Mouse (Mus musculus) frontal cortex, adult 2 months (tissue): Measurements from ENCODE around the gene Cracr2a. TPM values are rescaled to one million over a fixed set of nuclear protein-coding genes. Genes with fewer than 3 reads are reported as not detected.
A peak's percentile ranks its signal among the peaks of the same experiment; 100 is the strongest.
"Not testable (repeated sequence)": the region's sequence is repeated elsewhere in the genome, so short reads cannot be mapped to it uniquely, and the experiment has no call there.

Source experiments
- DNase-seq, 2 experiments: peaks; one replicate each; pipeline ENCODE4 v3.0.0; 2022; ENCODE audit warnings: low spot score in 1 of 2; ENCODE audit errors: extremely low spot score in 1 of 2
- polyA plus RNA-seq: library from polyadenylated mRNA; depleted of rRNA; stranded (reverse); fragments of >200 nt; gene quantifications from 2 replicates; pipeline ENCODE4 v1.2.3, GENCODE M21; 2012; rRNA removed

The Cracr2a gene
- 0.90 and 0.96 TPM in 2 replicates for polyA plus RNA-seq

- peak; percentile 40 to 81 for DNase-seq
Observed at GRCm38 (mm10) chr6:127561231-127562020, at the start of gene Cracr2a. TSS of gene Cracr2a (plus strand) at chr6:127561338.

- not testable (repeated sequence) for DNase-seq
Observed at GRCm38 (mm10) chr6:127513776-127514175, 47.4 kb upstream of the Cracr2a start.

- no peak for DNase-seq
Observed at GRCm38 (mm10) chr6:127521176-127521575, 40.0 kb upstream of the Cracr2a start.

DNA sequence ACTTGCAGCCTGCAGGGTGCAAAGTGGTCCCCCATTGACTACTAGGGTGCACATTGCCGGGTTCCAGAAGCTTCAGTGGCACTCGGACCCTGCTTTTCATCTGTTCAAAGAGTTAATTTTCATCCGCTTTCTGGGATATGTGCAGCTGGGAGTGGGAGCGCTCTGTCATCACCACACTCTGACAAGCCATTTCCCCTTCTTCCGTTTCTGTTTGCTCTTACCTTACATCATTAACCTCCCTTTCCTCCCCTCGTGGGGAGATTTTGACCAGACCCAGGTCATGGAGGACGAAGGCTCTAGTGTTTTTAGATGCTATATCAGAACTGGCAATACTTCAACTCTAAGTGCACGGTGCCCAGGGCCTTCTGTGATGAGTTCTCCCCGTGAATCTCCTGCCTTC is 38.8 kb upstream of the Cracr2a start:
- no peak for DNase-seq

GRCm38 (mm10) chr6:127524442-127524841 is 36.7 kb upstream of the Cracr2a start:
- peak in 1 of 2 experiments; percentile 67 for DNase-seq

GRCm38 (mm10) chr6:127528625-127529024 is 32.5 kb upstream of the Cracr2a start:
- no peak for DNase-seq

- peak in 1 of 2 experiments; percentile 36 for DNase-seq
Observed at GRCm38 (mm10) chr6:127529451-127529850, 31.7 kb upstream of the Cracr2a start.

- DNase-seq = no peak
Observed at GRCm38 (mm10) chr6:127530206-127530605, 30.9 kb upstream of the Cracr2a start.

DNA sequence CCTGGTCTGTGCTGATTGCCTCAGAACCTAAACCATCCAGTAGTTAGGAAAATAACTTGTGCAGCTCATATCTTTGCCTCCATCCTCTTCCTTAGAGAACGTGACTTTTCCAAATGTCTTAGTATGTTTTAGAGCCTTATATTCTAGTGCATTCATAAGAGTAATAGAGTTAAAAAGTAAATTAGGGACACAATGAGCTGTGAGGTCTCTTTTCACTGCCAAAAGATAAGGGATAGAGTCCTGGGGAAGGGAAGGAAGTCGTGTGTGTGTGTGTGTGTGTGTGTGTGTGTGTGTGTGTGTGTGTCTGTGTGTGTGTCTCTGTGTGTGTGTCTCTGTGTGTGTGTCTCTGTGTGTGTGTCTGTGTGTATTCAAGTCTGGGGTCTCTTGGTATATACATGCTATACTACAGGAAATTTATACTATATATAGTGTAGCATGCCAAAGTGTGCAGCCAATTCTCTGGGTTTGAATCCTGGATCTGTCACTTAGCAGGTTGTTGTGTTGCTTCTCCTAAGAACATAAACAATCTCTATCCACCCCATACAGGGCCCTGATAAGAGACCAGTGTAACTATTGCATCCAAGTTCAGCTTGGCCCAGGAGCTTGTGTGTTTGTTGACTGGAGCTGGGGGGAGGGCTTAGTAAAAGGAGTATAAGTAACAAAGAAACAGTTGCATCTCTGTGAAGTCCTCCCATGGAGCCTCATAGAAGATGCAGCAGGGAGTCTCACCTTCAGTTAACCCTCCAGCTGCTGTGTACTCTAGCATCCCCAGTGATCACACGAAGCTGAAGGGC is 29.5 kb upstream of the Cracr2a start:
- DNase-seq = no peak

DNA sequence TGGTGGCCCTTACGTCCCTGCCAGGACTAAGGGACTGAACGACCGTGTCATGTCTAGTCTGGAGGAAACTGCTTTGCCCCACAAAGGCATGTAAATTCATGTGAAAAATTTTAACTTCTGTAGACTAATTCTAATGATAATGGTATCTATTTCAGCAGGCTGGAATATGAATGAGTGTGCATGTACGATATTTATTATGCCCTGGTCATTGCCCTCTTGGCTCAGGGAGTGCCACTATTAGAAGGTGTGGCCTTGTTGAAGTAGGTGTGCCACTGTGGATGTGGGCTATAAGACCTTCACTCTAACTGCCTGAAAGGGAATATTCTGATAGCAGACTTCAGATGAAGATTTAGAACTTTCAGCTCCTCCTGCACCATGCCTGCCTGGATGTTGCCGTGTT is 28.8 kb upstream of the Cracr2a start:
- DNase-seq = no peak

- DNase-seq = no peak
Observed at GRCm38 (mm10) chr6:127533766-127534165, 27.4 kb upstream of the Cracr2a start.

DNA sequence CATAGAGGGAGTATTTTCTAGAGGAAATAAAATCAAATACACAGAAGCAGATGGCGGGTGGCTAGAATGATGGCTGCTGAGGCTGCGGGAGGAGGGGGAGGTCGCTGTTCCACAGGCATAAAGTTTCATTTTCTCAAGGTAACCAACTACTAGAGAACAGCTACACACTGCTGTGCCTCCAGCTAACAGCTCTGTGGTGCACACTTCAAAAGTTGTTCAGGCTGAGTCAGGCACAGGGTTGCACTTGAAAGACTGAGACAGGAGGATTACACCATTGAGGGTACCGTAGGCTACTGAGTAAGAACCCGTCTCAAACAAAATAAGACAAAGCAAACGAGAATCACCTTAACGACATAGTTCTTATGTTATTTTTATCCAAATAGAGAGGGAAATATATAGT is 24.1 kb upstream of the Cracr2a start:
- peak in 1 of 2 experiments; percentile 23 for DNase-seq

GRCm38 (mm10) chr6:127538118-127538517 is 23.0 kb upstream of the Cracr2a start:
- DNase-seq = no peak

DNA sequence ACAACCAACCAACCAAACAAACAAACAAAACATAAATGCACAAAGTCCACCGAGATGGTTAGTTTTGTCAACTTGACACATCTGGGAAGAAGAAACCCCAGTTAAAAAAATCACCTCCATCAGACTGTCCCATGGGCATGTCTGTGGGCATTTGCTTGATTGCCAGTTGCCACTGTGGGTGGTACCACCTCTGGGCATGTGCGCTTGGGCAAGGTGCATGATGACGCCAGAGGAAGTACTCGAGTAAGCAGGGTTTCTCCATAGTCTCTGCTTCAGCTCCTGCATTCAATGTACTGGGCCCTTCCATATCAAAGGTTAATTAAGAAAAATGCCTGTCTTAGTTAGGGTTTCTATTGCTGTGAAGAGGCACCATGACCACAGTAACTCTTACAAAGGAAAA is 21.9 kb upstream of the Cracr2a start:
- DNase-seq = no peak

DNA sequence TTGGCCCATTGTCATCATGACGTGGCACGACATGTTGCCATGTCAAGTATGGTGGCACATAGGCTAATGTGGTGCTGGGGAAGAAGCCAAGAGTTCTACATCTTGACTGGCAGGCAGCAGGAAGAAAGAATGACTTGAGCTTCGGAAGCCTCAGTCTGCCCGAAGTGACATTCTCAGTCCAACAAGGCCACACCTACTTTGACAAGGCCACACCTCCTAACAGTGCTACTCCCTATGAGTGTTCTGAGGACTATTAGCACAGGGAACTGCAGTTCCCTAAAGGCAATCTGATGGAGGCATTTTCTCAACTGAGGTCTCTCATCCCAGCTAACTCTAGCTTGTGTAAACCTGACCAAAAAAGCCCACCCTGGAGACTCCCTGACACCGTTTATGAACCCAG is 21.5 kb upstream of the Cracr2a start:
- DNase-seq = no peak

GRCm38 (mm10) chr6:127540517-127540916 is 20.6 kb upstream of the Cracr2a start:
- no peak for DNase-seq

DNA sequence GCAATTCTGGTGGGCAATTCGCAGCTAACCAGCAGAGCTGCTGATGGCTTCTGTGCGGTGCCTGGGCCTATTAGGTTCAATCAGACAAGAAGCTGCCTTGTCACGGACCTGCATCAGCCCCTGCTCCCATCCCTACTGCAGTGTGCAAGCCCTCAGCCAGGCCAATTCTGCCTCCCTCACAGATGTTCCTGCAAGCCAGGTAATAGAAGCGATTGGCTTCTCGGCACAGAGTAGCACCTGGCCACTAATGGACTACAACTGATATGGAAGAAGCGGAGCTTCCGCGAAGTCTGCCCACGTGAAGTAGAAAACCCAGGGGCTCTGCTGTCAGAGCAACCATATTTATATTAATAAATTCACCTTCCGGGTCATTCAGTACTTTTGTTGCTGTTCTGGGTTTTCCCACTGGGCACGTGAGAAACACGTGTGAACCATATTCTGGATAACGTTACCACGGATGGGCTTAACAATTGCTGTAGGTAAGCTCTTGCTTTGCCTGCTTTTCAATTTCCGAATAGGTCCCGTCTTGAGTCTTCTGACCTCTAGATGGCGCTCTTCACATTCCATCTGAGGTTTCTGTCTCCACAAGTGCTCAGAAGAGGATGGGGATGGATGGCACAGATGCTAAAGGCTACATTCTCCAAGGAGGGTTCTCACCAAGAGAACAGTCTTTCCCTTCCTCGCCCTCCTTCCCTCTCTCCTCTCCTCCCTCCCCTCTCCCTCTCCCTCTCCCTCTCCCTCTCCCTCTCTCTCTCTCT is 19.3 kb upstream of the Cracr2a start:
- peak; percentile 59 to 92 for DNase-seq

- DNase-seq = no peak
Observed at GRCm38 (mm10) chr6:127546676-127547075, 14.5 kb upstream of the Cracr2a start.

GRCm38 (mm10) chr6:127552940-127553339 is 8.2 kb upstream of the Cracr2a start:
- DNase-seq = no peak

DNA sequence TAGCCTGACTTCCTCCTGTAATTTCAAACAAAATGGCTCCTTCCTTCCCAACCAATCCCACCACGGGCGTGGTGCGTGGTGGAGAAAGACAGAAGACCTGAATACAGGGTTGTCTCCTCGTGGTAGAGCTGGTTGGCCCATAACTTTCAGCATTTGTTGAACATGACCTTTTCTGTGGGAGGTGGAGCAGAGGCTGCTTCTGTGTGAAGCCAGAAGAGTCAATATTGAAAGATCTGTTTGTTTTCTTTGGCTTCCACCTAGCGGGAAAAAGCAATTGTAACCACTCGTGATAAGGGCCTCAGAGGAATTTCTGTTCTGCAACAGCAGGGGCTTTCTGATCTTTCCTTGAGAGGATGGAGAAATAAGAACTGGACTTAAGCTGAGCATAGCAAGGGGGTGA is 5.6 kb upstream of the Cracr2a start:
- no peak for DNase-seq

DNA sequence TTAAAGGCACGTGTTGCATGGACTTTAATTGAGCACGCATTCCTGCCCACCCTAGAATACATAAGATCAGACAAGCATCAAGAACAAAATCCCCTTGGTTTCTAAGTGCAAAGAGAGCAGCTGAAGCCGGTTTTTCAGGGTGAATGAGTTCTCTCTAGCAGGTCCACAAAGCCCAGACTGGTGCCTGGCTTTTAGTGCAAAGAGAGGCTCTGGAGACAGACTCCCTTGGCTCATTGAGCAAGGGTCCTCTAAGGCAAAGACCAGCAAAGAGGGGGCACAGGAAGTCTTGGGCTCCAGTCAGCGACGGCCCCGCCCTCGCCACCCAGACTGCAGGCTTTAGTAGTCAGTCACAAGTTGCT is 287 bp upstream of the Cracr2a start:
- DNase-seq = no peak
